Mouse (Mus musculus) stomach, embryonic 15.5 days (tissue): Measurements from ENCODE around the gene Slc4a7. TPM values are rescaled to one million over a fixed set of nuclear protein-coding genes. Genes with fewer than 3 reads are reported as not detected.

Experiments used
- polyA plus RNA-seq: library from polyadenylated mRNA; unstranded; fragments of >200 nt; fragmentation: Nextera tagmentation; extraction: Ambion mirVana; gene quantifications from 2 replicates; pipeline ENCODE4 v1.2.1, GENCODE M21; 2015

Slc4a7 gene
- polyA plus RNA-seq, 1 experiment from 2014 or later, result 15.6 TPM

Other genes with a start within 250 kb of the Slc4a7 start
- gene Nek10, start 101.1 kb downstream of the Slc4a7 start, polyA plus RNA-seq, result 0.03 and 0.04 TPM in 2 replicates